Mouse (Mus musculus): ENCODE measurements at regions not wholly inside any gene's neighbourhood (a gene's known extent, or its start where the extent isn't known, plus 50 kb on each side); places are given as distances from the start of the nearest gene placed in this dataset.

GRCm38 (mm10) chr9:71358961-71359360 lies 126.8 kb downstream of the Polr2m start:
- DNase-seq (ENCODE audit: low spot score in 2 of 2), result peak in 1 of 2 experiments; percentile 8

DNA sequence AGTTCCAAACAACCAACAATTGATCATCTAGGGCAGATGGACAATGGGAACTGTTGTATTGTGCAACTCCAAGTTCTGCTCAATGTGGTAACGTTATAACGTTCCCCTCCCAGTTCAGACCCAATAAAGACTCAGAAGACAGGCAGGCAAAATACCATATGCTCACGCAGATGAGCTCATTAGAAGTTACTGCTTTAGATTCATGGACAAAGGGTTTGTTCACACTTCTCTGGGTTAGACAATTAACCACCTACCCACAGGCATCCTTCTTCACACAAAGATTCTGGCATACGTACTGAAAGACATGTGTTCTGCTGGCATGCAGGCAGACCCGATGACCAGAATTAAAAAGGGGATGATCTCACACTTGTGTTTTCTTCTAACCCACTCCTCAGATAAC lies 130.0 kb downstream of the Polr2m start:
- DNase-seq (ENCODE audit: low spot score in 2 of 2), result no peak

Measured in layer of hippocampus, adult 8-10 months (tissue).